Mouse (Mus musculus) midbrain, postnatal 0 days (tissue): Measurements from ENCODE around the gene Kdsr. TPM values are rescaled to one million over a fixed set of nuclear protein-coding genes. Genes with fewer than 3 reads are reported as not detected.
"Not testable (repeated sequence)": the region's sequence is repeated elsewhere in the genome, so short reads cannot be mapped to it uniquely, and the experiment has no call there.

Experiments
- ATAC-seq: fragments of 200-750 bp; cut with Nextera tagmentation; 2 replicates; pipeline ENCODE4 v1.8.0; 2017; ENCODE audit warnings: moderate number of reproducible peaks, mild to moderate bottlenecking, moderate TSS enrichment, moderate library complexity; ENCODE audit not compliant: low FRiP score
- DNase-seq: peaks from one replicate; pipeline ENCODE4 v3.0.0-alpha.2; 2015; ENCODE audit warnings: low spot score
- H3K27ac ChIP-seq: fragments of 300-500 bp; sonication (generic); 2 replicates; pipeline ENCODE4 v1.5.1; 2014; ENCODE audit warnings: low read depth, mild to moderate bottlenecking, low read length, mixed read lengths
- H3K27me3 ChIP-seq: fragments of 300-500 bp; sonication (generic); 2 replicates; pipeline ENCODE4 v1.6.1; 2014; ENCODE audit warnings: low read length, control low read depth, mixed read lengths; ENCODE audit not compliant: insufficient read depth
- H3K36me3 ChIP-seq: fragments of 300-500 bp; sonication (generic); 2 replicates; pipeline ENCODE4 v1.6.1; 2014; ENCODE audit warnings: low read length, control low read depth, mixed read lengths; ENCODE audit not compliant: insufficient read depth
- H3K4me1 ChIP-seq: fragments of 300-500 bp; sonication (generic); 2 replicates; pipeline ENCODE4 v1.6.1; 2014; ENCODE audit warnings: mild to moderate bottlenecking, control low read depth, antibody characterized with exemption, low read length, mixed read lengths; ENCODE audit not compliant: insufficient read depth
- H3K4me2 ChIP-seq: fragments of 300-500 bp; sonication (generic); 2 replicates; pipeline ENCODE4 v1.6.1; 2014; ENCODE audit warnings: low read depth, mild to moderate bottlenecking, low read length, mixed read lengths; ENCODE audit not compliant: poor library complexity, severe bottlenecking
- H3K4me3 ChIP-seq: fragments of 300-500 bp; sonication (generic); 2 replicates; pipeline ENCODE4 v1.5.1; 2014; ENCODE audit warnings: low read depth, mild to moderate bottlenecking, low read length, moderate library complexity
- H3K9ac ChIP-seq: fragments of 300-500 bp; sonication (generic); replicated peaks from 2 replicates; pipeline ENCODE4 v1.6.1; 2014; ENCODE audit warnings: mild to moderate bottlenecking, low read length, moderate library complexity, mixed read lengths; ENCODE audit not compliant: poor library complexity, severe bottlenecking
- H3K9me3 ChIP-seq: fragments of 300-500 bp; sonication (generic); 2 replicates; pipeline ENCODE4 v1.6.1; 2016; ENCODE audit warnings: low read length, control low read depth
- CTCF ChIP-seq: IDR thresholded peaks from 2 replicates; pipeline ENCODE4 v1.5.1; 2016; ENCODE audit warnings: antibody characterized with exemption, mild to moderate bottlenecking
- WGBS: fragments of 180-500 bp; shearing (Covaris S2); extraction: QIAGEN DNeasy Blood & Tissue Kit; methylation state at CpG from one replicate; pipeline ENCODE4 v1.1.7; 2014; 5-methylcytosine and 5-hydroxymethylcytosine counted together
- polyA plus RNA-seq: library from polyadenylated mRNA; unstranded; fragments of >200 nt; fragmentation: Nextera tagmentation; extraction: Ambion mirVana; gene quantifications from 2 replicates; pipeline ENCODE4 v1.2.1, GENCODE M21; 2015
- total RNA-seq: library from RNA; depleted of rRNA; stranded (reverse); fragments of >200 nt; gene quantifications from 2 replicates; pipeline ENCODE4 v1.2.3, GENCODE M21; 2014

Kdsr gene
- total and polyA plus RNA-seq, 2 experiments from 2014 or later, result 10.6 to 17.1 TPM

- no peaks in the 10 kb centered on the region for H3K4me1 ChIP-seq
- DNase-seq (peak; percentile 61), ATAC-seq (no peak)
- peaks cover 20% of the 10 kb centered on the region for H3K36me3 ChIP-seq
- no peak overlapping the region for H3K4me3 ChIP-seq
- H3K27me3 ChIP-seq, result no peaks in the 10 kb centered on the region
- H3K9ac ChIP-seq, result no peak overlapping the region
- no peaks in the 10 kb centered on the region for H3K9me3 ChIP-seq
- no peak overlapping the region for H3K27ac ChIP-seq
- peak; percentile 81 for TF ChIP-seq CTCF
- 53% methylated on average over 2 of the region's 2 CpGs for WGBS
- no peak overlapping the region for H3K4me2 ChIP-seq
Observed at GRCm38 (mm10) chr1:106735586-106735985, 23.9 kb downstream of the Kdsr start.

- WGBS, result 21% methylated on average over 5 of the region's 5 CpGs
Observed at GRCm38 (mm10) chr1:106722061-106722460, 37.5 kb downstream of the Kdsr start.

GRCm38 (mm10) chr1:106717736-106718135 is 41.8 kb downstream of the Kdsr start:
- not testable (repeated sequence) for ATAC-seq, H3K36me3 ChIP-seq, H3K4me3 ChIP-seq, H3K9ac ChIP-seq, H3K27ac ChIP-seq, H3K4me1 ChIP-seq, H3K27me3 ChIP-seq, DNase-seq, H3K4me2 ChIP-seq, H3K9me3 ChIP-seq
- WGBS, result 77% methylated on average over 7 of the region's 7 CpGs

More at GRCm38 (mm10) chr1:106722061-106722460, 37.5 kb downstream of the Kdsr start:
- H3K9ac ChIP-seq, result no peak overlapping the region
- no peaks in the 10 kb centered on the region for H3K27me3 ChIP-seq
- no peak for TF ChIP-seq CTCF
- no peaks in the 10 kb centered on the region for H3K9me3 ChIP-seq
- H3K4me1 ChIP-seq, result no peaks in the 10 kb centered on the region
- H3K4me2 ChIP-seq, result no peak overlapping the region
- ATAC-seq, result no peak
- peaks cover 3% of the 10 kb centered on the region; the same call in 1 of the 2 replicates for H3K36me3 ChIP-seq
- no peak overlapping the region for H3K4me3 ChIP-seq
- H3K27ac ChIP-seq, result no peak overlapping the region
- no peak for DNase-seq

GRCm38 (mm10) chr1:106717071-106717601 is 42.4 kb downstream of the Kdsr start:
- no peaks in the 10 kb centered on the region for H3K36me3 ChIP-seq
- no peak overlapping the region for H3K4me3 ChIP-seq
- TF ChIP-seq CTCF, result peak; percentile 96
- DNase-seq, result peak; percentile 89
- H3K27me3 ChIP-seq, result no peaks in the 10 kb centered on the region
- no peak overlapping the region for H3K4me2 ChIP-seq
- H3K27ac ChIP-seq, result no peak overlapping the region
- H3K9ac ChIP-seq, result no peak overlapping the region
- H3K9me3 ChIP-seq, result no peaks in the 10 kb centered on the region
- WGBS, result 26% methylated on average over 7 of the region's 7 CpGs
- no peak for ATAC-seq
- peaks cover under 1% of the 10 kb centered on the region; the same call in 1 of the 2 replicates for H3K4me1 ChIP-seq

- Histone ChIP-seq H3K9ac (no peak overlapping the region), H3K4me1 (peaks cover 4% of the 10 kb centered on the region; the same call in 1 of the 2 replicates), H3K27ac (no peak overlapping the region), H3K4me2 (no peak overlapping the region), H3K36me3 (no peaks in the 10 kb centered on the region), H3K4me3 (no peak overlapping the region), H3K9me3 (no peaks in the 10 kb centered on the region), H3K27me3 (no peaks in the 10 kb centered on the region)
- no peak for DNase-seq
- TF ChIP-seq CTCF, result no peak
- 92% methylated on average over 3 of the region's 3 CpGs for WGBS
- no peak for ATAC-seq
Observed at GRCm38 (mm10) chr1:106716141-106716540, 43.4 kb downstream of the Kdsr start.

- Histone ChIP-seq H3K9ac (no peak overlapping the region), H3K4me3 (no peak overlapping the region), H3K9me3 (no peaks in the 10 kb centered on the region), H3K27me3 (no peaks in the 10 kb centered on the region), H3K4me2 (peak overlapping the region; percentile 91; the same call in 1 of the 2 replicates), H3K4me1 (peaks cover 4% of the 10 kb centered on the region; the same call in 1 of the 2 replicates), H3K36me3 (no peaks in the 10 kb centered on the region), H3K27ac (no peak overlapping the region)
- TF ChIP-seq CTCF, result no peak
- ATAC-seq, result no peak
- DNase-seq, result no peak
- 90% methylated on average over 13 of the region's 13 CpGs for WGBS
Observed at GRCm38 (mm10) chr1:106715111-106716083, 44.1 kb downstream of the Kdsr start.
